Mouse (Mus musculus): ENCODE data around the gene Gad1.

- no peak for TF ChIP-seq GATA1 (IDR thresholded peaks at IDR 0.05; ENCODE audit: borderline replicate concordance, low read length)
- TF ChIP-seq CTCF (IDR thresholded peaks at IDR 0.05; ENCODE audit: low read depth, low read length): no peak
- no peak for TF ChIP-seq TAL1 (conservative IDR thresholded peaks at IDR 0.05; ENCODE audit: low read depth, low read length)
- TF ChIP-seq GATA2 (IDR thresholded peaks at IDR 0.05; ENCODE audit: borderline replicate concordance, low read depth, low read length): no peak
These were observed 13.1 kb downstream of the Gad1 start for GRCm38 (mm10) chr2:70565651-70566602.
